12 mouse cellular contexts compared by ENCODE assay signal in the genomic region with DNA sequence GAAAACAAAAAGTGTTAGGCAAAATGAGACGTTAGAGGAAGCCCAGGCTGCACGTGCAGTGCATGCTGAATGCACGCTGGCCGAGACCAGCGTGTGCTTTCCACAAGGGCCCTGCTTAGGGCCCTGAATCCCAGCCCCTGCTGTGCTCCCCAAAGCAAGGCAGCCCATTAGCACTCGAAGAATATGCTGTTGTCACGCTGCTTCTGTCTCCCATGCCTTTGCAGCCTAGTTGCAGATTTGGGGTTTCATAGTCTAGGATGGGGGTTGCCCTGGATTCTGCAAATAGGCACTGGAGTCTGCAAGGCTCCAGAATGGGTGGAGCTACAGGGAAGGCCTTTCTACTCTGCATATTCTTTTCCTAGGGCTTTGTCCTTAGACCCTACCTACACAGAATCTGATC.
DNase-seq lines count a peak whose midpoint lies in the region; ATAC-seq and TF ChIP-seq lines count a peak whose summit lies in the region.
"Had no signal": no experiment of that assay in that cellular context is flagged by ENCODE, and none has a peak within 500 bp of the region (broad histone marks: within the 10 kb centered on the region; RNA-seq: fewer than 3 reads in every experiment).

No protein-coding gene starts in this region.

- WGBS in forebrain, postnatal 0 days, result 11% methylated on average over 7 of the region's 7 CpGs
- 27% methylated on average over 7 of the region's 7 CpGs for WGBS in neural tube, embryonic 12.5 days

- TF ChIP-seq POLR2A in brain, embryonic 14.5 days (IDR thresholded peaks at IDR 0.05; ENCODE audit: borderline replicate concordance, extremely low read depth, insufficient read depth, insufficient read length, poor library complexity, severe bottlenecking), result no peak

- no peak overlapping the region for H3K4me3 ChIP-seq in forebrain, postnatal 0 days (ENCODE audit: low read depth, low read length)
- no peak overlapping the region for H3K4me3 ChIP-seq in neural tube, embryonic 12.5 days

- H3K4me1 ChIP-seq in forebrain, postnatal 0 days (ENCODE audit: insufficient read depth), result no peaks in the 10 kb centered on the region
- H3K4me1 ChIP-seq in neural tube, embryonic 12.5 days, result peaks cover 3% of the 10 kb centered on the region; the same call in 1 of the 2 replicates

- no peak overlapping the region for H3K4me2 ChIP-seq in forebrain, postnatal 0 days (ENCODE audit: low read depth)
- H3K4me2 ChIP-seq in neural tube, embryonic 12.5 days (replicated peaks), result no peak overlapping the region
- H3K4me2 ChIP-seq: liver, embryonic 11.5 days had no signal

- TF ChIP-seq CTCF in brain, embryonic 14.5 days (IDR thresholded peaks at IDR 0.05; ENCODE audit: borderline replicate concordance, extremely low read depth, insufficient read depth, insufficient read length), result no peak
- TF ChIP-seq CTCF in forebrain, postnatal 0 days (IDR thresholded peaks at IDR 0.05; ENCODE audit: low read depth), result no peak

- H3K9ac ChIP-seq in forebrain, postnatal 0 days, result no peak overlapping the region
- H3K9ac ChIP-seq in neural tube, embryonic 12.5 days, result no peak overlapping the region

- H3K9me3 ChIP-seq in forebrain, postnatal 0 days (ENCODE audit: low read length), result no peaks in the 10 kb centered on the region
- no peaks in the 10 kb centered on the region for H3K9me3 ChIP-seq in neural tube, embryonic 12.5 days

- no peaks in the 10 kb centered on the region for H3K27me3 ChIP-seq in forebrain, postnatal 0 days (ENCODE audit: insufficient read depth, low read length)
- no peaks in the 10 kb centered on the region for H3K27me3 ChIP-seq in neural tube, embryonic 12.5 days (replicated peaks)

- intact Hi-C loops in heart, postnatal 36 days (cut with DNase I), result no loop called here

- ATAC-seq in forebrain, postnatal 0 days, result peak; percentile 93
- peak; percentile 81 for ATAC-seq in neural tube, embryonic 12.5 days (ENCODE audit: low FRiP score, low read depth)
- ATAC-seq: activated CD4-positive, CD25-positive, alpha-beta regulatory T cell, adult 4 months had no signal

- no peaks in the 10 kb centered on the region for H3K36me3 ChIP-seq in forebrain, postnatal 0 days (ENCODE audit: insufficient read depth)
- H3K36me3 ChIP-seq in neural tube, embryonic 12.5 days, result no peaks in the 10 kb centered on the region

- DNase-seq in brain, embryonic 14.5 days (ENCODE audit: low read depth), result peak; percentile 93
- DNase-seq in forebrain, postnatal 0 days, result peak; percentile 65
- DNase-seq in layer of hippocampus, postnatal 10 days (ENCODE audit: low spot score in 2 of 2), result peak; percentile 30 to 56
- DNase-seq in kidney, postnatal 36 days, result no peak
- DNase-seq in heart, postnatal 36 days, result no peak
- no peak for DNase-seq in testis, postnatal 10 days (ENCODE audit: low spot score)
- no peak for DNase-seq in urinary bladder, postnatal 14 days (ENCODE audit: low spot score)
- DNase-seq: thymus, postnatal 25 days had no signal

- H3K27ac ChIP-seq in forebrain, postnatal 0 days (ENCODE audit: low read depth, low read length), result no peak overlapping the region
- H3K27ac ChIP-seq in neural tube, embryonic 12.5 days, result no peak overlapping the region
- H3K27ac ChIP-seq: macrophage had no signal

Comparison
In these comparisons a context has a peak if more than half of its experiments do, and no peak if none do; other contexts are left out.
1. DNase-seq: peak in brain, embryonic 14.5 days (single experiment), forebrain, postnatal 0 days (single experiment) and layer of hippocampus, postnatal 10 days (2 of 2); none in kidney, postnatal 36 days (0 of 2), heart, postnatal 36 days (0 of 2), testis, postnatal 10 days (single experiment) and urinary bladder, postnatal 14 days (single experiment).